Mouse (Mus musculus): ENCODE measurements at regions not wholly inside any gene's neighbourhood (a gene's known extent, or its start where the extent isn't known, plus 50 kb on each side); places are given as distances from the start of the nearest gene placed in this dataset. TPM values are rescaled to one million over a fixed set of nuclear protein-coding genes. Genes with fewer than 3 reads are reported as not detected.
A peak's percentile ranks its signal among the peaks of the same experiment; 100 is the strongest.

MicroRNA genes in the stretch of these regions (microRNA counts, 519-probe panel; counts per million panel counts)
- microRNA mmu-miR-135a, result 5,945 counts per million, percentile 95 among the panel's probes with 10 or more counts

Small RNA genes lying in the stretch of these regions (microRNA-seq; reads per million reads assigned to microRNA genes)
- gene Gm22582 (not detected), gene Mir1251 (110 reads per million, percentile 52 among the genes with 10 or more reads in this experiment), gene Mir135a-2 (74.7 reads per million, percentile 46 among the genes with 10 or more reads in this experiment)

Data from neural tube, embryonic 11.5 days (tissue).